12 mouse cellular contexts compared by ENCODE assay signal in the genomic region with DNA sequence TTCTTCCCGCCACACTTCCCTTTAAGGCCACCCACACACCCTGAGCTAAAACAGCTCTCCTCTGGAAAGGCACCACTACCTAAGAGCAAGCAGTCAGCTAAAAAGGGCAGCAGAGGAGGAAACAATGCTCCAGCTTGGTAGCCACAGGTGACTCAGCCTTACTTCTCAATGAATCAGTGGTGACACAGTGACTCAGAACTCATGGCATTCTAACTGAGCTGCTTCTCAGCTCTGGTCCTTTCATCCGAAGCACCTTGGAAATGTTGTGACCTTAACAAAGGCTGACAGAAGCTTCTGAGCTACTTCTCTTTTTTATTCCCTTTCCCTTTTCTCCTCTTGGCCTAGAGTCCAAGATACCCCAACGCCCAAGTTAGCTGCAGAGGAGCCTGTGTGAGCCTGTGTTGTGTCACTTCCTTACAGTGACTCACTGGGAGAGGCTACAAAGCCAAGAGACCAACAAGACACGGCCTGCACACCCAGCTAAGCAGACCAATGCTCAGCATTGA. TPM values are rescaled to one million over a fixed set of nuclear protein-coding genes. Genes with fewer than 3 reads are reported as not detected.
DNase-seq lines count a peak whose midpoint lies in the region; ATAC-seq and TF ChIP-seq lines count a peak whose summit lies in the region.
"Had no signal": no experiment of that assay in that cellular context is flagged by ENCODE, and none has a peak within 500 bp of the region (broad histone marks: within the 10 kb centered on the region; RNA-seq: fewer than 3 reads in every experiment).

No protein-coding gene starts in this region.

- H3K4me3 ChIP-seq in intestine, embryonic 15.5 days (replicated peaks) = no peak overlapping the region
- no peak overlapping the region for H3K4me3 ChIP-seq in intestine, embryonic 16.5 days (ENCODE audit: low read length)
- H3K4me3 ChIP-seq in C2C12 (ENCODE audit: insufficient read depth, poor library complexity, severe bottlenecking) = no peak overlapping the region
- no peak overlapping the region for H3K4me3 ChIP-seq in kidney, embryonic 14.5 days (ENCODE audit: low read length)
- H3K4me3 ChIP-seq: forebrain, embryonic 10.5 days; heart, adult 2 months; limb, embryonic 15.5 days had no signal

- H3K9ac ChIP-seq in intestine, embryonic 15.5 days = no peak overlapping the region
- no peak overlapping the region for H3K9ac ChIP-seq in intestine, embryonic 16.5 days (ENCODE audit: low read depth, low read length)
- no peak overlapping the region for H3K9ac ChIP-seq in kidney, embryonic 14.5 days (ENCODE audit: low read depth, low read length)
- H3K9ac ChIP-seq: limb, embryonic 15.5 days had no signal

- H3K36me3 ChIP-seq in intestine, embryonic 15.5 days = peaks cover 25% of the 10 kb centered on the region
- peaks cover 21% of the 10 kb centered on the region for H3K36me3 ChIP-seq in intestine, embryonic 16.5 days (ENCODE audit: control insufficient read depth, insufficient read depth, low read length)
- peaks cover 81% of the 10 kb centered on the region for H3K36me3 ChIP-seq in C2C12 (ENCODE audit: control insufficient read depth, insufficient read depth)
- H3K36me3 ChIP-seq in kidney, embryonic 14.5 days (ENCODE audit: control insufficient read depth, insufficient read depth, low read length) = peaks cover 63% of the 10 kb centered on the region

- peak; percentile 54 for DNase-seq in adrenal gland, postnatal 14 days
- DNase-seq in gastrocnemius, adult 18-20 months (ENCODE audit: low spot score) = no peak
- DNase-seq in left cerebral cortex, postnatal 14 days (ENCODE audit: low spot score in 2 of 2) = no peak
- DNase-seq: heart, adult 2 months; lung, postnatal 4 days had no signal

- H3K79me3 ChIP-seq in C2C12 (ENCODE audit: low read depth) = peaks cover 41% of the 10 kb centered on the region

- TF ChIP-seq CTCF in C2C12 (IDR thresholded peaks at IDR 0.05; ENCODE audit: control insufficient read depth, insufficient read depth, insufficient read length) = no peak

- peaks cover 58% of the 10 kb centered on the region for H3K79me2 ChIP-seq in C2C12 (ENCODE audit: control insufficient read depth, insufficient read depth)

- intact Hi-C loops in left cerebral cortex, postnatal 14 days (cut with DNase I) = no loop called here

- peak; percentile 26; the same call in 1 of the 2 replicates for ATAC-seq in intestine, embryonic 15.5 days
- ATAC-seq in intestine, embryonic 16.5 days = no peak; the same call in 1 of the 2 replicates
- ATAC-seq in megakaryocyte progenitor cell, adult 5-6 weeks (replicated peaks; ENCODE audit: poor library complexity) = peak; percentile 84
- no peak for ATAC-seq in kidney, embryonic 14.5 days (ENCODE audit: low FRiP score, low TSS enrichment)

- no peak overlapping the region for H3K4me2 ChIP-seq in intestine, embryonic 15.5 days (replicated peaks)
- H3K4me2 ChIP-seq in intestine, embryonic 16.5 days (ENCODE audit: low read depth, low read length) = no peak overlapping the region
- H3K4me2 ChIP-seq in kidney, embryonic 14.5 days (replicated peaks; ENCODE audit: low read depth, low read length) = no peak overlapping the region
- H3K4me2 ChIP-seq: limb, embryonic 15.5 days had no signal

- WGBS in intestine, embryonic 15.5 days = 82% methylated on average over 4 of the region's 4 CpGs
- 75% methylated on average over 4 of the region's 4 CpGs for WGBS in intestine, embryonic 16.5 days
- WGBS in kidney, embryonic 14.5 days = 89% methylated on average over 4 of the region's 4 CpGs

- H3ac ChIP-seq in C2C12 (ENCODE audit: control insufficient read depth, insufficient read length, low read depth) = no peak overlapping the region

- H3K27me3 ChIP-seq in intestine, embryonic 15.5 days (replicated peaks) = no peaks in the 10 kb centered on the region
- no peaks in the 10 kb centered on the region for H3K27me3 ChIP-seq in intestine, embryonic 16.5 days (replicated peaks; ENCODE audit: control insufficient read depth, insufficient read depth, low read length)
- H3K27me3 ChIP-seq in C2C12 (ENCODE audit: control insufficient read depth, insufficient read depth, insufficient read length) = no peaks in the 10 kb centered on the region
- no peaks in the 10 kb centered on the region for H3K27me3 ChIP-seq in kidney, embryonic 14.5 days (ENCODE audit: control insufficient read depth, insufficient read depth, low read length)
- H3K27me3 ChIP-seq: limb, embryonic 15.5 days had no signal

- no peaks in the 10 kb centered on the region for H3K9me3 ChIP-seq in intestine, embryonic 15.5 days
- no peaks in the 10 kb centered on the region for H3K9me3 ChIP-seq in intestine, embryonic 16.5 days (ENCODE audit: control insufficient read depth, low read length)
- no peaks in the 10 kb centered on the region for H3K9me3 ChIP-seq in kidney, embryonic 14.5 days (ENCODE audit: control insufficient read depth, low read length)
- H3K9me3 ChIP-seq: forebrain, embryonic 10.5 days; limb, embryonic 15.5 days had no signal

- no peak overlapping the region for H3K27ac ChIP-seq in intestine, embryonic 15.5 days
- H3K27ac ChIP-seq in intestine, embryonic 16.5 days (ENCODE audit: low read length) = no peak overlapping the region
- no peak overlapping the region for H3K27ac ChIP-seq in kidney, embryonic 14.5 days (ENCODE audit: low read depth, low read length)
- H3K27ac ChIP-seq: forebrain, embryonic 10.5 days; heart, adult 2 months; limb, embryonic 15.5 days had no signal

- 0 out of 2 replicates have a peak, but pooled peaks cover 5% of the 10 kb centered on the region for H3K4me1 ChIP-seq in intestine, embryonic 15.5 days (replicated peaks)
- H3K4me1 ChIP-seq in intestine, embryonic 16.5 days (ENCODE audit: control insufficient read depth, insufficient read depth, low read length) = no peaks in the 10 kb centered on the region
- H3K4me1 ChIP-seq in kidney, embryonic 14.5 days (ENCODE audit: control insufficient read depth, insufficient read depth, low read length) = no peaks in the 10 kb centered on the region
- H3K4me1 ChIP-seq: limb, embryonic 15.5 days had no signal

TF ChIP-seq in C2C12, 6 proteins besides CTCF, POLR2A, EP300 and RAD21:
- TF ChIP-seq MYOG (IDR thresholded peaks at IDR 0.05; ENCODE audit: control insufficient read depth, extremely low read depth, insufficient read length) (no peak), MYOD1 (IDR thresholded peaks at IDR 0.05; ENCODE audit: control insufficient read depth, insufficient read length, low read depth) (peak; percentile 24), MAX (IDR thresholded peaks at IDR 0.05) (no peak), USF1 (IDR thresholded peaks at IDR 0.05; ENCODE audit: low read depth) (no peak), CEBPB (IDR thresholded peaks at IDR 0.05; ENCODE audit: low read depth) (no peak), FOSL1 (IDR thresholded peaks at IDR 0.05; ENCODE audit: insufficient read depth, low read length, poor library complexity, severe bottlenecking) (peak; percentile 93)

RNA-seq across cellular contexts. Expression of a gene that starts 7.3 kb away (rescaled TPM):
- 193 and 213 TPM in 2 replicates for polyA plus RNA-seq in intestine, embryonic 15.5 days (2015; fragmentation: Nextera tagmentation; extraction: Ambion mirVana)
- polyA plus RNA-seq in intestine, embryonic 16.5 days (2015; fragmentation: Nextera tagmentation; extraction: Ambion mirVana) = 210 and 225 TPM in 2 replicates
- polyA plus RNA-seq in C2C12 (2012; fragmentation: generic; extraction: Trizol) = 44.7 TPM
- total RNA-seq in adrenal gland, postnatal 14 days (2021) = 97.8 and 131 TPM in 2 replicates
- total RNA-seq in megakaryocyte progenitor cell, adult 5-6 weeks (2015) = 22.8 and 23.8 TPM in 2 replicates
- 46.0 and 51.2 TPM in 2 replicates for total RNA-seq in megakaryocyte progenitor cell, adult 5-6 weeks (2017)
- 91.6 and 116 TPM in 2 replicates for polyA plus RNA-seq in kidney, embryonic 14.5 days (2014; fragmentation: Nextera tagmentation; extraction: Ambion mirVana)
- 1 to 10 TPM; 2.9 to 4.9 TPM for total RNA-seq in gastrocnemius, adult 18-20 months (2021)
- 100 to 1,000 TPM in 1 of 2 experiments, 10 to 100 TPM in 1; 92.5 to 107 TPM for total RNA-seq in left cerebral cortex, postnatal 14 days (2021)

RNA-seq across cellular contexts. Expression of a gene that starts 33.4 kb away (rescaled TPM):
- 184 and 201 TPM in 2 replicates for polyA plus RNA-seq in intestine, embryonic 15.5 days (2015; fragmentation: Nextera tagmentation; extraction: Ambion mirVana)
- polyA plus RNA-seq in intestine, embryonic 16.5 days (2015; fragmentation: Nextera tagmentation; extraction: Ambion mirVana) = 149 and 153 TPM in 2 replicates
- polyA plus RNA-seq in C2C12 (2012; fragmentation: generic; extraction: Trizol) = 79.2 TPM
- 437 and 476 TPM in 2 replicates for total RNA-seq in adrenal gland, postnatal 14 days (2021)
- not detected in 2 replicates for total RNA-seq in megakaryocyte progenitor cell, adult 5-6 weeks (2015)
- total RNA-seq in megakaryocyte progenitor cell, adult 5-6 weeks (2017) = not detected in 2 replicates
- polyA plus RNA-seq in kidney, embryonic 14.5 days (2014; fragmentation: Nextera tagmentation; extraction: Ambion mirVana) = 63.8 and 65.0 TPM in 2 replicates
- 100 to 1,000 TPM; 215 to 272 TPM for total RNA-seq in gastrocnemius, adult 18-20 months (2021)
- total RNA-seq in left cerebral cortex, postnatal 14 days (2021) = 1,000 to 10,000 TPM; 2,228 to 2,322 TPM

Comparison
In these comparisons a context has a peak if more than half of its experiments do, and no peak if none do; other contexts are left out.
1. ATAC-seq: peak in intestine, embryonic 15.5 days (single experiment) and megakaryocyte progenitor cell, adult 5-6 weeks (single experiment); none in intestine, embryonic 16.5 days (single experiment) and kidney, embryonic 14.5 days (single experiment).
2. RNA of a gene that starts 7.3 kb away (total RNA-seq): 97.8 to 131 TPM in adrenal gland, postnatal 14 days, 92.5 to 107 TPM in left cerebral cortex, postnatal 14 days and 22.8 to 51.2 TPM in megakaryocyte progenitor cell, adult 5-6 weeks; 2.9 to 4.9 TPM in gastrocnemius, adult 18-20 months; every median in the first group is over 4 times any median in the second.
3. RNA of a gene that starts 33.4 kb away (total RNA-seq): 2,228 to 2,322 TPM in left cerebral cortex, postnatal 14 days, 437 to 476 TPM in adrenal gland, postnatal 14 days and 215 to 272 TPM in gastrocnemius, adult 18-20 months; not detected in megakaryocyte progenitor cell, adult 5-6 weeks; every median in the first group is over 100 times any median in the second.